Mouse (Mus musculus) forebrain, embryonic 13.5 days (tissue): Measurements from ENCODE around the gene Lrfn2. TPM values are rescaled to one million over a fixed set of nuclear protein-coding genes. Genes with fewer than 3 reads are reported as not detected.

Experiments used
- ATAC-seq: fragments of 200-750 bp; cut with Nextera tagmentation; 2 replicates; pipeline ENCODE4 v1.8.0; 2017
- H3K27ac ChIP-seq: fragments of 300-500 bp; sonication (generic); 2 replicates; pipeline ENCODE4 v1.5.1; 2015; ENCODE audit warnings: inconsistent platforms, mild to moderate bottlenecking, moderate library complexity
- H3K27me3 ChIP-seq: fragments of 300-500 bp; sonication (generic); 2 replicates; pipeline ENCODE4 v1.6.1; 2015; ENCODE audit warnings: mild to moderate bottlenecking, inconsistent platforms
- H3K36me3 ChIP-seq: fragments of 300-500 bp; sonication (generic); 2 replicates; pipeline ENCODE4 v1.6.1; 2015; ENCODE audit warnings: mild to moderate bottlenecking, inconsistent platforms; ENCODE audit not compliant: poor library complexity, severe bottlenecking
- H3K4me1 ChIP-seq: fragments of 300-500 bp; sonication (generic); 2 replicates; pipeline ENCODE4 v1.6.1; 2015; ENCODE audit warnings: inconsistent platforms
- H3K4me2 ChIP-seq: fragments of 300-500 bp; sonication (generic); 2 replicates; pipeline ENCODE4 v1.6.1; 2015; ENCODE audit warnings: inconsistent platforms, mild to moderate bottlenecking, moderate library complexity
- H3K4me3 ChIP-seq: fragments of 300-500 bp; sonication (generic); 2 replicates; pipeline ENCODE4 v1.5.1; 2015; ENCODE audit warnings: mild to moderate bottlenecking, inconsistent platforms
- H3K9ac ChIP-seq: fragments of 300-500 bp; sonication (generic); 2 replicates; pipeline ENCODE4 v1.6.1; 2015; ENCODE audit warnings: mild to moderate bottlenecking, inconsistent platforms
- H3K9me3 ChIP-seq: fragments of 300-500 bp; sonication (generic); replicated peaks from 2 replicates; pipeline ENCODE4 v1.6.1; 2016; ENCODE audit warnings: inconsistent platforms
- WGBS: fragments of 180-500 bp; shearing (Covaris S2); methylation state at CpG from one replicate; pipeline ENCODE4 v1.1.7; 2015; 5-methylcytosine and 5-hydroxymethylcytosine counted together
- polyA plus RNA-seq: library from polyadenylated mRNA; unstranded; fragments of >200 nt; fragmentation: Nextera tagmentation; extraction: Ambion mirVana; gene quantifications from 2 replicates; pipeline ENCODE4 v1.2.1, GENCODE M21; 2015

Lrfn2 gene
- polyA plus RNA-seq, 1 experiment from 2014 or later = 2.9 TPM

DNA sequence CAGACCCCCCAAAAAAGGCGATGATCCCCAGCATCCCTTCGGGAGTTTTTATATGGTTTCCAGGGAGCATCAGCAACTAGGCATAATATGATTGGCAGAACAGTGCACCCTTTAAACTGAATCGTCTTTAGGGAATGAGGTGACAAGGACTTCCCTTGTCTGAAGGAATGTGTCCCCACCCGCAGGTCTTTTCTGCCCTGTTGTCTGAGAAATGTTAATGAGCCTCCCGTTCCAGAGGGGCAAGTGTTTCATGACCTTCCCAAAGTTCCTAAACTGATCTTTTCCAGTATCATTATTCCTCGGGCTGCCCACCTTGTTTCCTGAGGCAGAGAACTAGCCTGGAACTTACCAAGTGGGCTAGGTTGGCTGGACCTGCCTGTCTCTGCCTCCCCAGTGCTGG lies 40.7 kb downstream of the Lrfn2 start:
- Histone ChIP-seq H3K36me3 (no peaks in the 10 kb centered on the region), H3K9me3 (no peaks in the 10 kb centered on the region), H3K4me3 (no peak overlapping the region), H3K27me3 (no peaks in the 10 kb centered on the region), H3K4me1 (peaks cover 61% of the 10 kb centered on the region), H3K4me2 (no peak overlapping the region), H3K9ac (no peak overlapping the region), H3K27ac (no peak overlapping the region)
- WGBS = 17% methylated on average over 6 of the region's 6 CpGs
- no peak for ATAC-seq

- Histone ChIP-seq H3K36me3 (no peaks in the 10 kb centered on the region), H3K4me2 (no peak overlapping the region), H3K27ac (no peak overlapping the region), H3K9ac (no peak overlapping the region), H3K9me3 (no peaks in the 10 kb centered on the region), H3K4me1 (peaks cover 66% of the 10 kb centered on the region), H3K27me3 (no peaks in the 10 kb centered on the region), H3K4me3 (no peak overlapping the region)
- no peak for ATAC-seq
- 2% methylated on average over 3 of the region's 3 CpGs for WGBS
These were observed 41.2 kb downstream of the Lrfn2 start for GRCm38 (mm10) chr17:48973394-48973793.

GRCm38 (mm10) chr17:48975055-48975454 lies 42.9 kb downstream of the Lrfn2 start:
- Histone ChIP-seq H3K9ac (no peak overlapping the region), H3K27ac (peak overlapping the region; percentile 90), H3K27me3 (no peaks in the 10 kb centered on the region), H3K9me3 (no peaks in the 10 kb centered on the region), H3K36me3 (no peaks in the 10 kb centered on the region), H3K4me1 (peaks cover 67% of the 10 kb centered on the region), H3K4me2 (no peak overlapping the region), H3K4me3 (no peak overlapping the region)
- 40% methylated on average over 4 of the region's 4 CpGs for WGBS
- ATAC-seq = no peak

DNA sequence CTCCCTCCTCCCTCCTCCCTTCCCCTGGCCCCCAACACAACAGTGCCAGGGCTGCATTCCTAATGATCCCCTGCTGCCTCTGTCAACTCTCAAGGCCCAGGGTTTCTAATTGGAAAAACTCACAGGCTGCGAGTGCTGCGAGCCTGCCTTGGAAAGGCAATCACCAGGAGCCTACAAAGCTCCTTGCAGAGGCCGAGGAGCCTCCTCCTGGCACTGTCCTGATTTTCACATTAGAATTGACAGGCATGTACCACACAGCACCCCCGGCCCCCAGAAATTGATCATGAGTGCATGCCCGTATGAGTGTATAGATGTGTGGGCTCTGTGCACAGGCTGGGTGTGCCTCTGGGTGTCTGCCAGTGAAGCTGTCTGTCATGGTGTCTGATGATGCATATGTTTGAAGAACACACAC lies 44.4 kb downstream of the Lrfn2 start:
- H3K9ac ChIP-seq = no peak overlapping the region
- ATAC-seq = peak; percentile 89

GRCm38 (mm10) chr17:48995256-48995993 lies 63.2 kb downstream of the Lrfn2 start:
- H3K36me3 ChIP-seq = no peaks in the 10 kb centered on the region
- H3K27me3 ChIP-seq = no peaks in the 10 kb centered on the region
- no peak overlapping the region for H3K4me3 ChIP-seq
- H3K9ac ChIP-seq = no peak overlapping the region
- peaks cover 17% of the 10 kb centered on the region for H3K4me1 ChIP-seq
- H3K9me3 ChIP-seq = no peaks in the 10 kb centered on the region
- no peak overlapping the region for H3K27ac ChIP-seq
- WGBS = 56% methylated on average over 1 of the region's 1 CpGs
- no peak for ATAC-seq
- H3K4me2 ChIP-seq = no peak overlapping the region

More for the DNA sequence above, 44.4 kb downstream of the Lrfn2 start:
- Histone ChIP-seq H3K4me1 (peaks cover 54% of the 10 kb centered on the region), H3K27ac (peak overlapping the region; percentile 90), H3K27me3 (no peaks in the 10 kb centered on the region), H3K36me3 (no peaks in the 10 kb centered on the region), H3K4me3 (no peak overlapping the region), H3K4me2 (0 out of 2 replicates have a peak overlapping the region, but pooled peaks have one; percentile 20), H3K9me3 (no peaks in the 10 kb centered on the region)
- WGBS = 5% methylated on average over 5 of the region's 5 CpGs

- ATAC-seq = peak; percentile 93
- H3K36me3 ChIP-seq = no peaks in the 10 kb centered on the region
- H3K4me2 ChIP-seq = peak overlapping the region; percentile 19
- H3K4me1 ChIP-seq = peaks cover 21% of the 10 kb centered on the region
- H3K27me3 ChIP-seq = no peaks in the 10 kb centered on the region
- no peak overlapping the region for H3K4me3 ChIP-seq
- H3K27ac ChIP-seq = peak overlapping the region; percentile 74
- H3K9me3 ChIP-seq = no peaks in the 10 kb centered on the region
- H3K9ac ChIP-seq = no peak overlapping the region
- WGBS = 7% methylated on average over 11 of the region's 11 CpGs
These were observed 67.5 kb downstream of the Lrfn2 start for GRCm38 (mm10) chr17:48999463-49000227.

- 78% methylated on average over 7 of the region's 7 CpGs for WGBS
- no peaks in the 10 kb centered on the region for H3K9me3 ChIP-seq
- H3K9ac ChIP-seq = no peak overlapping the region
- ATAC-seq = no peak
- H3K27me3 ChIP-seq = no peaks in the 10 kb centered on the region
- no peak overlapping the region for H3K4me2 ChIP-seq
- no peak overlapping the region for H3K27ac ChIP-seq
- no peaks in the 10 kb centered on the region for H3K36me3 ChIP-seq
- no peak overlapping the region for H3K4me3 ChIP-seq
- peaks cover 12% of the 10 kb centered on the region for H3K4me1 ChIP-seq
These were observed 77.3 kb downstream of the Lrfn2 start for GRCm38 (mm10) chr17:49009384-49010073.

DNA sequence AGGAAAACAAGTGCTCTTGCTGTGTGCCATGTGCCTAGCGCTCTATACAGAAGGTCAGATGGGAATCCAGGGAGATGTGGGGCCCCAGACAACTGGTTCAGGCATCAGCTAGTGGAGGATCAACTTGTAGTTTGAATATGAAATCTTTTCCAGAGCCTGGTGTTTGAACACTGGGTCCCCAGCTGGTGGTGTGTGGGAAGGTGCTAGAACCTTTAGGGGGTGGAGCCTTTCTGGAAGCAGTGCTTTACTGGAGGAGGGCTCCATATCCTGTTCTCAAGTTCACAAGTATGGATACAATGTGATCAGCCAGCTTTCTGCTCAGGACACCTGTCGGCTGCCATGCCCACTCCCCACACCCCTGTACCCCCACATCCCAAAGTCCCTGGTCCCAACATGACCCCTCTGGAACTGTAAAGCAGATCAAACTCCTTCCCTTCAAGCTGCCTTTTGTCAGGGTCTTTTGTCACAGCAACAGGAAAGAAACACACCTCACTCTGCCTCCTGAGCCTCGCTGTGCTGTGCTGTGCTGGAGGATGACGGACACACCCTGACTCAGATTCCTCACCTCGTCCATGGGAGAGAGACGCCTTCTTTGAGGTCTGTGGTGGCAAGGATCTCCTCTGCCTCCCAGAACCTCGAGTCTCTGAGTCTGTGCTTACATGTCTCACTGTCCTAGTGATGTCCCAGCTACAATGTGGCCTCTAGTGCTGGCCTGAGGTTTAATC lies 81.9 kb downstream of the Lrfn2 start:
- H3K9me3 ChIP-seq = no peaks in the 10 kb centered on the region
- H3K4me3 ChIP-seq = no peak overlapping the region
- peaks cover 9% of the 10 kb centered on the region for H3K4me1 ChIP-seq
- no peak for ATAC-seq
- no peak overlapping the region for H3K27ac ChIP-seq
- H3K36me3 ChIP-seq = no peaks in the 10 kb centered on the region
- whole genome bisulfite sequencing = 76% methylated on average over 7 of the region's 7 CpGs
- H3K4me2 ChIP-seq = no peak overlapping the region
- no peak overlapping the region for H3K9ac ChIP-seq
- no peaks in the 10 kb centered on the region for H3K27me3 ChIP-seq

DNA sequence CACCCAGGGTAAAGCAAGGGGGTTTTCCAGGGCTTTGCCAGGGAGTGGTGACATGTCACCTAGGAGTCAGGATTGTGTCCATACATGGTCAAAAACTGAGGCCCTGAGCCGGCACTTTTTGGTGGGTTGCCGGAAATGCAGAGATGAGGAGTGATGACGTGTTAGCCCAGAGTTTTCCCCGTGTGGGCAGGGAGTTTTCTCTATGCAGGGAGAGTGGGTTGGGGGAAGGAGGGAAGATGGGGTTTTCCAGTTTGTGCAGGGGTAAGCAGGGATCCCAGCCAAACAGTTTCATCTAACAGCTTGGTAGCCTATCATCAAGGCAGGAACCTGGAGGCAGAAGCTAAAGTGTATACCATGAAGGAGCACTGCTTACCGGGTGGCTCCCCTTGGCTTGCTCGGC lies 83.2 kb downstream of the Lrfn2 start:
- H3K27me3 ChIP-seq = no peaks in the 10 kb centered on the region
- ATAC-seq = no peak
- H3K9me3 ChIP-seq = no peaks in the 10 kb centered on the region
- WGBS = 94% methylated on average over 6 of the region's 6 CpGs
- peaks cover 9% of the 10 kb centered on the region for H3K4me1 ChIP-seq
- no peak overlapping the region for H3K4me3 ChIP-seq
- H3K36me3 ChIP-seq = no peaks in the 10 kb centered on the region
- H3K4me2 ChIP-seq = no peak overlapping the region
- H3K9ac ChIP-seq = no peak overlapping the region
- no peak overlapping the region for H3K27ac ChIP-seq

DNA sequence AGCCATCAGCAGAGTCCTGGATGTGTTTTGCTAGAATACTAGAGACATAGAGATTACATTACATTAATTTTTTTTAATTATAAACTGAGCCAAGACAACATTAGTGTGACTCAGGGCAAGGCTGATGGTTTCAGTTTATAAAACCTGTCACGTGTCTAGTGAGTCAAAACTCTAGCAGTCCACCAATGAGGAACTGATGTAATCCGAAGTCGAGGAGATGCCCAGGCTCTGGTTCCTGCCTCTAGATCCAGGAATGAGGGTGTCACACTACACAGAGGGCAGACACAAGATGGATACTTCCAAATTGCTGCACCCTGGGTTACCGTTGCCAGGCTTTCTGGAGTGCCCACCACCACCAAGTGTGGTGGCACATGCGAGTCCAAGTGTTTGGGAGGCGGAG lies 84.0 kb downstream of the Lrfn2 start:
- Histone ChIP-seq H3K9ac (no peak overlapping the region), H3K4me2 (no peak overlapping the region), H3K36me3 (no peaks in the 10 kb centered on the region), H3K9me3 (no peaks in the 10 kb centered on the region), H3K4me1 (peaks cover 9% of the 10 kb centered on the region), H3K4me3 (no peak overlapping the region), H3K27me3 (no peaks in the 10 kb centered on the region), H3K27ac (no peak overlapping the region; the same call in 1 of the 2 replicates)
- WGBS = 96% methylated on average over 6 of the region's 6 CpGs
- ATAC-seq = no peak

DNA sequence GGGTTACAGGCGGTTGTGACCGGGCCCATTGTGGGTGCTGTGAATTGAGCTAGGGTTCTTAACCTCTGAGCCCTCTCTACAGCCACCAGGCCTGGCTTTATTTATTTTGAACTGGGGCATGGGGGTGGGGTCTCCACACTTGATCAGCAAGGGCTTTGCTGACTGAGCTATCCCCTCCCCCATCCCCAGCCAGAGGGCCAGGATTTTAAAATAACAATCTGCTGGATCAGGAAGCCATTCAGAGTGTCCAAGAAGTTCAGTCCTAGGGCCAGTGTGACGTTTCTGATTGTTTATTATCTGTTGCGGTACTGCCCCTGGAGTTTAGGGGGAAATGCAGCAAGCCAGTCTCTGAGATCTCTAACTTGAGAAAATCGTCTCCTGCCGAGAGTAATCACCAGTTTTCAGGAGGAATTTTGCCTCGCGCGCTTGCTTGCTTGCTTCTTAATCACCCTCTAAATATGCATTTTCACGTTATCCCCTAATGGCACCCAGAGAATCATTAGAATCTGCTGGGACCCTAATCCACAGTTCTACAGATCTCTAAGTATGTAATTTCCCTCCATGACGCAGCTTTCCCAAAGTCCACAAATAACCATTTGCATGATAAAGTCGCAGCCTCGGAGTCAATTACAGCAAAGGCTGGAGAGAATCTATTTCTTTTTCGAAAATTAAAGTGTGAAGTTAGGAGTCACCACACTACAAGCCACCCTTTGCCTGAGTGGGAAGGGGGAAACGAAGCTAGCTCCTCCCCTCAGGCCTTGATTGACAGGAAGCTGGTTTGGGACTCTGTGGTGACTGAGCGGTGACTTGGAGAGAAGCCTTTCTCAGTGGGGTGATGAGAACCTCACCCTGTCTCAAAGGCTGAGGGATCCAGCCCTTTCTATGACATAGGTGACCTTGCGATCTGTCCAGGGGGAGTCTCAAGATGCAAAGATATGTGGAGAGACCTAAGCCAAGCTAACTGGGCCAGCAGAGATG lies 85.5 kb downstream of the Lrfn2 start:
- WGBS = 35% methylated on average over 17 of the region's 17 CpGs
- Histone ChIP-seq H3K4me3 (no peak overlapping the region), H3K36me3 (no peaks in the 10 kb centered on the region), H3K4me2 (no peak overlapping the region), H3K27me3 (no peaks in the 10 kb centered on the region), H3K9me3 (no peaks in the 10 kb centered on the region), H3K9ac (no peak overlapping the region), H3K4me1 (peaks cover 12% of the 10 kb centered on the region), H3K27ac (no peak overlapping the region)
- ATAC-seq = peak; percentile 50; the same call in 1 of the 2 replicates
